Mouse (Mus musculus): Measurements from ENCODE around the gene Fbxo24. TPM values are rescaled to one million over a fixed set of nuclear protein-coding genes. Genes with fewer than 3 reads are reported as not detected.

Fbxo24 gene
- 0.08 and 0.21 TPM in 2 replicates for polyA plus RNA-seq (2015; fragmentation: Nextera tagmentation; extraction: Ambion mirVana)

DNA sequence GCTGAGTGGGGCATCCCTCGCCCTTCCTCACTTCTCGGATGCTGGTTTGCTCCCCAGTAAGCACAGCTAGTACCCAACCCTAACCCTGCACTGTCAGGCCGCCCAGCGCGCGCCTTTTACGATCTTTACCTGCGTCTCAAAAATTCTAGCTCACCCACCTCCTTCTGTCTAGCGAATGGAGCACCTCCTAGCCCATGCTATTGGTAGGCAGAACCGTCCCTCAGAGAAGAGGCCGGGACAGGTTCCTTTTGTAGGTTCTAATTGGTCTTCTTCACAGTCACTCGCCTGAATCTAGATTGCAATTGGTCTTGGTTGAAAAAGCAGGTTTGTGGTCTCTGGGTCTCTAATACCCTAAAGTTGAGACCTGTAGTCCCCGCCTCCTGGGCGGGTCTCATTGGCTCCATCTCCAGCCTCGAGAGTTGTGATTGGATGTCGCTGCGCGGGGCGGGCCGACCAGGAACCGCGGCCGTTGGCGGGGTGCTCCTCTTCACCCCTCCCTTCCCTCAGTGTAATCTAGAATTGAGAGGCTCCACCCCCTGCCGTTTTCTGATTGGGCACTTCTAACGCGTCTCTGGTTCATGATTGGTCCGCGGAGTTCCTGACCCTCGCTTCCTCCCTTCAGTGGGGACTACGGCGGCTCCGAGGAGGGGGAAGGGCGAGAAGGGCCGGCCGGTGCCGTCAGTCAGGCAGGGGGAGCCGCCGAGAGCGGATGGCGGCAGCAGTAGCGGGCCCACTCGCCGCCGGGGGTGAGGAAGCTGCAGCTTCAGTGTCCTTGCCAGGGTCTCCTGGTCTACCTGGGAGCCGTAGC, at the start of gene Fbxo24, which contains the start of the genes Lrch4 and Gm20605:
Fbxo24 (minus strand) TSS at position 505 of the 808 bp plus-strand sequence.
Lrch4 (plus strand) TSS at position 624 of the 808 bp plus-strand sequence.
Gm20605 (plus strand) TSS at position 678 of the 808 bp plus-strand sequence.
- Histone ChIP-seq H3K27ac (peak within 1 kb of the TSS; percentile 98), H3K4me1 (peaks cover 44% of the 10 kb centered on the region), H3K36me3 (peaks cover 3% of the 10 kb centered on the region), H3K4me3 (peak within 1 kb of the TSS; percentile 83), H3K9ac (peak within 1 kb of the TSS; percentile 77), H3K9me3 (no peaks in the 10 kb centered on the region), H3K27me3 (no peaks in the 10 kb centered on the region), H3K4me2 (peak within 1 kb of the TSS; percentile 78)
- WGBS: under 1% methylated on average over 46 of the region's 46 CpGs
- ATAC-seq (ENCODE audit: borderline replicate concordance, extremely low read depth, low FRiP score, low TSS enrichment): peak; percentile 97

DNA sequence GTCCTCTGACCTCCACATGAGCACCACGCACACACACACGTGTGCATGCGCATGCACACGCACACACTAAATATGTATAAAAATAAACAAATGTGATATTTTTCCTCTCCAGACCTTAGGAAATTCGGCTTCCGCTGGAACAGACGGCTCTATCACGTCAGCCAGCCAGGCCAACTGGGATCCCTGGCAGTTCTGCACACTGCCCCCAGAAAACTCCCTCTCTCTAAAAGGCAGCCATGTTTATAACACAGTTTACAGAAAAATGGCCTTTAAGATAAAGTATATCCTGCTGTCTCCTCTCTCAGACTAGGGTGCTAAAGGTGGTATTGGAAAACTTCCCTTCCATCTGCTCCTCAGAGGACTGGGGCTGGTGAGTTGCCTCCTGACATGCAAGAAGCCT, 49.1 kb upstream of the Fbxo24 start:
- no peak for ATAC-seq (ENCODE audit: borderline replicate concordance, extremely low read depth, low FRiP score, low TSS enrichment)
- Histone ChIP-seq H3K4me1 (peaks cover 7% of the 10 kb centered on the region), H3K4me3 (no peak overlapping the region), H3K4me2 (no peak overlapping the region), H3K27ac (no peak overlapping the region), H3K9ac (no peak overlapping the region), H3K36me3 (peaks cover 6% of the 10 kb centered on the region; the same call in 1 of the 2 replicates), H3K27me3 (no peaks in the 10 kb centered on the region), H3K9me3 (no peaks in the 10 kb centered on the region)
- 86% methylated on average over 8 of the region's 8 CpGs for WGBS

DNA sequence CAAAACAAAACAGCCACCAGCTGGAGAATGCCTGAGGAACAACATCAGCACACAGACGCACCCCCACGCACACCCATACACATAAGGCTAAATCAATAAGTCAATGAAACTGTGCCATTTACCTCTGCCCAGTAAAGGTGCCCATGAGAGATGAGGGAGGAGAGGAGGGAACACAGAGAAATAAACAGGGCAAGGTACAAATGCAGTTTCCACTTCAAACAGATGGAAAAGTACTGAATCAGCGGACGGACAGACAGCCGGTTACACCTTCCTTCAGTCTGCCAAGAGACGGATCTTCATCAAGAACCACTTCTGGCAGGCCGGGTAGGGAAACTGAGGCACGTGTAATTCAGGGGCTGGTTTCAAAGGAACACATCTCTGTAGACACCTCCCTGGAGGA, 46.0 kb upstream of the Fbxo24 start:
- WGBS: 93% methylated on average over 8 of the region's 8 CpGs

DNA sequence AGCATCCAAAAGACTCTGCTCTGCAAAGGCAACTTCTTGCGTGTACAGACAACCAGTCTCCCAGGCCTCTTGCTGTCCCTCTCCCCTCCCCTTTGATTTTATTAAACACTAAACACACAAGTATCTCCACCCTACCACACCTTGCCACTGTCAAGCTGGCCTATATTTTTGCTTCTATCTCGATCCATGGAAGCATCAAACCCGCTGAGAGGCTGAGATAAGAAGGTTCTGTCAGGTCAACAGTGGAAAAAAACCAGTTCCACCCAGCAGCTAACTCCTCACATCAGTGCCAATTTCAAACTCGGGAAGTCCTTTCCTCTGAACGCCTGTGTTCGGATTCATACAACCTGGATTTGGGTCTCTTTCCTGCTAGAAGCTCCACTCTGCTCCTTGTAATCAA, 44.2 kb upstream of the Fbxo24 start:
- H3K4me1 ChIP-seq: peaks cover 30% of the 10 kb centered on the region
- H3K27me3 ChIP-seq: no peaks in the 10 kb centered on the region
- H3K27ac ChIP-seq: no peak overlapping the region
- no peak overlapping the region for H3K4me2 ChIP-seq
- ATAC-seq (ENCODE audit: borderline replicate concordance, extremely low read depth, low FRiP score, low TSS enrichment): no peak
- peaks cover 3% of the 10 kb centered on the region; the same call in 1 of the 2 replicates for H3K36me3 ChIP-seq
- H3K4me3 ChIP-seq: no peak overlapping the region
- no peak overlapping the region for H3K9ac ChIP-seq
- 79% methylated on average over 6 of the region's 6 CpGs for WGBS
- no peaks in the 10 kb centered on the region for H3K9me3 ChIP-seq

More for the DNA sequence above, 46.0 kb upstream of the Fbxo24 start:
- no peak overlapping the region for H3K9ac ChIP-seq
- H3K4me2 ChIP-seq: no peak overlapping the region
- H3K36me3 ChIP-seq: peaks cover 6% of the 10 kb centered on the region; the same call in 1 of the 2 replicates
- no peaks in the 10 kb centered on the region for H3K27me3 ChIP-seq
- H3K4me1 ChIP-seq: peaks cover 30% of the 10 kb centered on the region
- ATAC-seq (ENCODE audit: borderline replicate concordance, extremely low read depth, low FRiP score, low TSS enrichment): no peak
- H3K9me3 ChIP-seq: no peaks in the 10 kb centered on the region
- no peak overlapping the region for H3K27ac ChIP-seq
- H3K4me3 ChIP-seq: no peak overlapping the region

DNA sequence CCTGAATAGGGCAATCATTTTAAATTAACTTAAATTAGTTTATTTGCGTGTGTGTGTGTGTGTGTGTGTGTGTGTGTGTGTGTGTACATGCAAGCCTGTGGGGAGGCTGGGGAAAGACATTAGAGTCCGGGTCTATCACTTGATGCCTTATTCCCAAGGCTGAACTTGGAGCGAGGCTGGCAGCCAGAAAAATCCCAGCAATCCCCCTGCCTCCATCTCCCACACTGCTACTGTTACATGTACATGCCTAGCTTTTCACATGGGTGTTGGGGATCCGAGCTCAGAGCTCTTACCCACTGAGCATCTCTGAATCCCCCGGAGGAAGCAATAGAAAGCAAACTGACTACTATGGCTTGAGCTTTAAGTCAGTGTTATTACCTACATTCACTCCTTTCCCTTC, 43.6 kb upstream of the Fbxo24 start:
- H3K4me1 ChIP-seq: peaks cover 30% of the 10 kb centered on the region
- no peak for ATAC-seq (ENCODE audit: borderline replicate concordance, extremely low read depth, low FRiP score, low TSS enrichment)
- peaks cover 6% of the 10 kb centered on the region for H3K36me3 ChIP-seq
- H3K4me2 ChIP-seq: no peak overlapping the region
- H3K27me3 ChIP-seq: no peaks in the 10 kb centered on the region
- no peak overlapping the region for H3K4me3 ChIP-seq
- 76% methylated on average over 5 of the region's 5 CpGs for WGBS
- H3K9ac ChIP-seq: no peak overlapping the region
- H3K9me3 ChIP-seq: no peaks in the 10 kb centered on the region
- peak overlapping the region; percentile 81 for H3K27ac ChIP-seq

DNA sequence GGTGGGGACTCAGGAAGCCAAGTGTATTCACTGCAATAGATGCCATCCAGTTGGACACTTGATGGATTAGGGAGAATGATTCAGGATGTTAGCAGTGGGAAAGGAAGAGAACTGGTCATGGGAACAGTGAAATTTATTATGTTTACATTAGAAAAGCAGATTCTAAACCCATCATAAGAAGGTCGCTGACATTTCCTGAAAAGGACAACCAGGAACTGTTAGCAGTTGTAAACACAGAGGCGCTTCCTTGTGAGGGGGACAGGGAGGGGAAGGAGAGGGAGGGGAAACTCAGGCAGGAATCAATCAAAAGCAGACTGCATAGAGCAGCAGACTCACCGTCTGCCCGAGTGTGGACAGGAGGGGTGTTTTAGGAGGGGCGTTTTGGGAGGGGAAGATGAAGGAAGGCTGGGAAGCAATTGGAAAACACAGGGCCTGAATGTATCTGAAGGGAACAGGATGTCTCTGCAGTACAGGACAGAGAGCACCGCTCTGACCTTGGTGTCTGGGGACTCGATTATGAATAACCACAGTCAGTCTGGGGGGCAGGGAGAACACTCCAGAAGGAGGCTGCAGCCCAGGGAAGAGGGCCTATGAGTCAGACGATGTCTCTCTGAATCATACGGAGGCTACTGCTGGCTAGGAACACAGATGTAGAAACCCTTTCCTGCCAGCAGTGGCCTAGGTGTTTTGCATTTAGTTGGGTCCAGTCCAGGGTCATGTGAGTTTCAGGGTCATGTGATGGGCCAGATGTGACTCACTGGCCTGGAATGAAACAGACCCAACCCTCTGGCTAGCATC, 42.8 kb upstream of the Fbxo24 start:
- Histone ChIP-seq H3K9ac (no peak overlapping the region), H3K4me2 (peak overlapping the region; percentile 28; the same call in 1 of the 2 replicates), H3K4me3 (no peak overlapping the region), H3K27me3 (no peaks in the 10 kb centered on the region), H3K27ac (peak overlapping the region; percentile 81), H3K36me3 (peaks cover 10% of the 10 kb centered on the region; the same call in 1 of the 2 replicates), H3K4me1 (peaks cover 30% of the 10 kb centered on the region), H3K9me3 (no peaks in the 10 kb centered on the region)
- 10% methylated on average over 9 of the region's 9 CpGs for WGBS
- ATAC-seq (ENCODE audit: borderline replicate concordance, extremely low read depth, low FRiP score, low TSS enrichment): peak; percentile 62

DNA sequence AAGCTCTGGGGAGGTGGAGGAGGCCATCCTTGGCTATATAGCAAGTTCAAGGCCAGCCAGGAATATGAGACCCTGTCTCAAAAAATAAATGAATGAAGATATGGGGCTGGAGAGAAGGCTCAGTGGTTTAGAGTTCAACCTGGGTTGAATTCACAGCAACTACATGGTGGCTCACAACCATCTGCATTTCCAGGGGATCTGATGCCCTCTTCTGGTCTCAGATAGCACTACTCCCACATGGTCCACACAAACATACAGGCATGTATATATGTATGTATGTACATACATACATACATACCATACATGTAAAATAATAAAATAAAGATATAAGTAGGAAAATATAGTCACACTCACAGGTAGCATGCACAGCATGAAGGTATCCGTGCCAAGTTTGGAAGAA, 41.4 kb upstream of the Fbxo24 start:
- no peak for ATAC-seq (ENCODE audit: borderline replicate concordance, extremely low read depth, low FRiP score, low TSS enrichment)
- no peak overlapping the region for H3K9ac ChIP-seq
- H3K27ac ChIP-seq: no peak overlapping the region
- WGBS: 94% methylated on average over 1 of the region's 1 CpGs
- H3K4me1 ChIP-seq: peaks cover 30% of the 10 kb centered on the region
- H3K9me3 ChIP-seq: no peaks in the 10 kb centered on the region
- no peak overlapping the region for H3K4me3 ChIP-seq
- H3K36me3 ChIP-seq: peaks cover 10% of the 10 kb centered on the region; the same call in 1 of the 2 replicates
- no peak overlapping the region for H3K4me2 ChIP-seq
- H3K27me3 ChIP-seq: no peaks in the 10 kb centered on the region

DNA sequence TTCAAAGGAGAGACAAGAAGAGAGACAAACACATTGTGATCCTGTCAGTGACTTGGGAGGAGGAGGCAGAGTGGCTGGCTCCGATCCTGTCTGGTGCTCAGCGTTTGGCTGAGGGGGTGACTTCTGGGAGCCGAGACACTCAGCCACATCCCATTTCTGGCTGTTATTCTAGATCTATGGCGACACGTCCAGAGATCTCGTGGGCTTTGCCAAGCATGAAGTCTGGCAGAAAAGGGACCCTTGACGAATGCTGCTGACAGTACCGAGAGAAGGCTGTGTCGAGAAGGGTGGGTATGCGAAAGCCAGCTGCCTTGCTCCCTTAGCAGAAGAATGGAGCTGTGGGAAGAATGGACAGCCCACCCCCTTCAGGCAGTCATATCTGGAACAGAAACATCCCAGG, 40.2 kb upstream of the Fbxo24 start:
- Histone ChIP-seq H3K4me1 (peaks cover 30% of the 10 kb centered on the region), H3K9me3 (no peaks in the 10 kb centered on the region), H3K27ac (no peak overlapping the region), H3K4me3 (no peak overlapping the region), H3K27me3 (no peaks in the 10 kb centered on the region), H3K4me2 (no peak overlapping the region), H3K9ac (no peak overlapping the region), H3K36me3 (peaks cover 15% of the 10 kb centered on the region; the same call in 1 of the 2 replicates)
- WGBS: 39% methylated on average over 10 of the region's 10 CpGs
- no peak for ATAC-seq (ENCODE audit: borderline replicate concordance, extremely low read depth, low FRiP score, low TSS enrichment)

DNA sequence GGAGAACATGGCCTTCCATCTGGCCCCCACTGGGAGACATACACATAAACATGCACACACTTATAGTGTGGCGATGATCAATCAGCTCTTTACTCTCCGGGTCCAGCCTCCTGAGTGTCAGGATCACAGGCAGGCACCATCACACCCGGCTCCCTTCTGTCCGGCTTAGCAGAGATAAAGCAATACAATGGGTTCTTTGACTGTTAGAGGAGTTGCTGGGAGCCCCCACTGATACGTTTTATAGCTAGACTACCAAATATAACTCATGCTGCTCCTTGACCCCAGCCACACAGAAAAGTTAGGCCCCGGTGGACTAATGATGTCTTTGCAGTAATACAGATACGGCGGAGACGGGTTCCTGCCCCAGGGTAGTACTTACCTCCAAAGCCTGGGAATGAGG, 34.3 kb upstream of the Fbxo24 start:
- ATAC-seq (ENCODE audit: borderline replicate concordance, extremely low read depth, low FRiP score, low TSS enrichment): no peak
- peaks cover 37% of the 10 kb centered on the region for H3K36me3 ChIP-seq
- no peaks in the 10 kb centered on the region for H3K27me3 ChIP-seq

DNA sequence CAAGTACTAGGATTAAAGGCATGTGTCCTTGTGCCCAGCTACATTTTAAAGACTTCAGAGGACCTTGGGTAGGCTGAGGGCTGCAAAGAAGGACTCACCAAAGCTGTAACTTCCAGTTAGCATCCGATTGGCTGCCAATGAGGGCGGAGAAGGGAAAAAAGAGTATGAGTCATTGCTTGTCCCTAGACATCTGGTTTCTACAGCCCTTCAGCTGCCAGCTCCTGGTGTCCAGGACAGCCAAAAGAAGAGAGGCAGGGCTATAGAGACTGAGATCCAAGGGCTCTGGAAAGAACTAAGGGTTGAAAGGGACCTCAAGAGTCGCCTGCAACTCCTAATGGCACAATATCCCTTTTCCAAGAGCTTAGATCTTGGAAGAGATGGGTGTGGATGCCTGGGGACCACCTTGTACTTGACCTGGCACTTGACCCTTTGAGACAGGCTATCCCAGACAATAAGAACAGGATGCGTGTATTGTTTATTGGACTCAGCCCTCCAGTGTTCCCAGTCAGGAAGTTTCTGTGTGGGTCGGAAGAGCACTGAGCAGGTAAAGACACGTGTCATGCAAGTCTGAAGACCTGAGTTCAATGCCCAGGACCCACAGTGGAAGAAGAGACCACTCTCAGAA, 31.4 kb upstream of the Fbxo24 start:
- H3K27me3 ChIP-seq: no peaks in the 10 kb centered on the region
- H3K27ac ChIP-seq: no peak overlapping the region
- no peak overlapping the region for H3K4me2 ChIP-seq
- H3K4me3 ChIP-seq: no peak overlapping the region
- H3K9me3 ChIP-seq: no peaks in the 10 kb centered on the region
- 74% methylated on average over 6 of the region's 6 CpGs for WGBS
- H3K4me1 ChIP-seq: peaks cover 4% of the 10 kb centered on the region; the same call in 1 of the 2 replicates
- peaks cover 27% of the 10 kb centered on the region for H3K36me3 ChIP-seq
- no peak overlapping the region for H3K9ac ChIP-seq
- ATAC-seq (ENCODE audit: borderline replicate concordance, extremely low read depth, low FRiP score, low TSS enrichment): no peak

More for the DNA sequence above, 34.3 kb upstream of the Fbxo24 start:
- Histone ChIP-seq H3K9me3 (no peaks in the 10 kb centered on the region), H3K9ac (no peak overlapping the region), H3K4me3 (no peak overlapping the region), H3K27ac (no peak overlapping the region), H3K4me2 (no peak overlapping the region), H3K4me1 (no peaks in the 10 kb centered on the region)
- WGBS: 67% methylated on average over 9 of the region's 9 CpGs

DNA sequence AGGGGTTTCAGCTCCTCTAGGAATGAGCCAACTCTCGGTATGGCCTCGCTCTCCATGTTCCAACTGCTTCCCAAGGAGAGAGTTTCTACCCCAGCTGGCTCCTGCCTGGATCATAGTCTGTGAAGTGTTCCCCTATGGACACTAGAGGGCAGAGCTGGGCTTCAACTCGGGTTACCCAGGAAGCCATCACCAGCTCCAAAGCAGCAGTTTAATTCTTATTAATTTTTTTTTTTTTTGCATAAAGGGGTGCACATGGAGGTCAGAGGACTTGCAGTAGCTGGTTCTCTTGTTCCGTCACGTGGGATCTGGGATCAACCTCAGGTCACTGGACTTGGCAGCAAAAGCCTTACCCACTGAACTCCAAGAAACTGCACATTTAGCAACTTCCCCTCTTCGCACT, 28.2 kb upstream of the Fbxo24 start:
- peaks cover 19% of the 10 kb centered on the region for H3K36me3 ChIP-seq
- WGBS: 20% methylated on average over 6 of the region's 6 CpGs
- no peak overlapping the region for H3K9ac ChIP-seq
- no peaks in the 10 kb centered on the region for H3K27me3 ChIP-seq
- H3K4me3 ChIP-seq: no peak overlapping the region
- no peak overlapping the region for H3K4me2 ChIP-seq
- ATAC-seq (ENCODE audit: borderline replicate concordance, extremely low read depth, low FRiP score, low TSS enrichment): peak; percentile 53; the same call in 1 of the 2 replicates
- peaks cover 4% of the 10 kb centered on the region; the same call in 1 of the 2 replicates for H3K4me1 ChIP-seq
- H3K9me3 ChIP-seq: no peaks in the 10 kb centered on the region
- no peak overlapping the region for H3K27ac ChIP-seq

Measured in lung, embryonic 15.5 days (tissue).